ENCODE assay signal across 7 mouse cellular contexts in genomic region chr2:152696016-152696415, GRCm38 (mm10). TPM values are rescaled to one million over a fixed set of nuclear protein-coding genes. Genes with fewer than 3 reads are reported as not detected.
DNase-seq lines count a peak whose midpoint lies in the region; ATAC-seq and TF ChIP-seq lines count a peak whose summit lies in the region.

No protein-coding gene starts in this region.

- H3K27me3 ChIP-seq in embryonic facial prominence, embryonic 13.5 days = no peaks in the 10 kb centered on the region
- H3K27me3 ChIP-seq in hindbrain, embryonic 16.5 days (replicated peaks; ENCODE audit: control insufficient read depth, insufficient read depth, low read length) = no peaks in the 10 kb centered on the region
- H3K27me3 ChIP-seq in neural tube, embryonic 14.5 days (ENCODE audit: control insufficient read depth, insufficient read depth, low read length) = no peaks in the 10 kb centered on the region

- H3K9ac ChIP-seq in embryonic facial prominence, embryonic 13.5 days = peak overlapping the region; percentile 73
- H3K9ac ChIP-seq in hindbrain, embryonic 16.5 days (ENCODE audit: low read depth, low read length) = peak overlapping the region; percentile 64
- no peak overlapping the region for H3K9ac ChIP-seq in neural tube, embryonic 14.5 days (replicated peaks; ENCODE audit: low read depth, low read length)

- H3K36me3 ChIP-seq in embryonic facial prominence, embryonic 13.5 days = peaks cover 74% of the 10 kb centered on the region
- H3K36me3 ChIP-seq in hindbrain, embryonic 16.5 days (ENCODE audit: control insufficient read depth, insufficient read depth, low read length) = peaks cover 25% of the 10 kb centered on the region
- H3K36me3 ChIP-seq in neural tube, embryonic 14.5 days (ENCODE audit: control insufficient read depth, insufficient read depth, low read length) = peaks cover 25% of the 10 kb centered on the region

- intact Hi-C loops in left cerebral cortex, adult 2 months (cut with DNase I) = loop anchor here (1.0 to 2.0 kb wide), 2 partner anchors 39 to 135 kb away; partner anchors contain the start of gene Bcl2l1
- intact Hi-C loops in left cerebral cortex, postnatal 10 days (cut with DNase I) = loop anchor here (2.0 to 5.0 kb wide), 2 partner anchors 41 to 71 kb away; partner anchors contain the start of gene Id1

- WGBS in embryonic facial prominence, embryonic 13.5 days = 45% methylated on average over 10 of the region's 10 CpGs
- WGBS in hindbrain, embryonic 16.5 days = 75% methylated on average over 10 of the region's 10 CpGs
- 80% methylated on average over 10 of the region's 10 CpGs for WGBS in neural tube, embryonic 14.5 days

- no peak for DNase-seq in left cerebral cortex, adult 2 months (ENCODE audit: extremely low spot score in 1 of 2, low spot score in 2 of 2)
- no peak for DNase-seq in left cerebral cortex, postnatal 10 days (ENCODE audit: extremely low spot score in 1 of 2, low spot score in 2 of 2)
- no peak for DNase-seq in layer of hippocampus, postnatal 10 days (ENCODE audit: low spot score in 2 of 2)
- no peak for DNase-seq in embryo, embryonic 10.5 days (ENCODE audit: low spot score)

- H3K4me1 ChIP-seq in embryonic facial prominence, embryonic 13.5 days = peaks cover 16% of the 10 kb centered on the region
- H3K4me1 ChIP-seq in hindbrain, embryonic 16.5 days (ENCODE audit: control insufficient read depth, insufficient read depth, low read depth, low read length) = peaks cover 8% of the 10 kb centered on the region
- H3K4me1 ChIP-seq in neural tube, embryonic 14.5 days (ENCODE audit: control insufficient read depth, insufficient read depth, low read length) = peaks cover 3% of the 10 kb centered on the region; the same call in 1 of the 2 replicates

- no peaks in the 10 kb centered on the region for H3K9me3 ChIP-seq in embryonic facial prominence, embryonic 13.5 days
- no peaks in the 10 kb centered on the region for H3K9me3 ChIP-seq in hindbrain, embryonic 16.5 days (ENCODE audit: control insufficient read depth, low read length)
- no peaks in the 10 kb centered on the region for H3K9me3 ChIP-seq in neural tube, embryonic 14.5 days (ENCODE audit: control insufficient read depth, low read length)

- H3K27ac ChIP-seq in left cerebral cortex, adult 2 months = peak overlapping the region; percentile 70; the same call in 1 of the 2 replicates
- peak overlapping the region; percentile 82 for H3K27ac ChIP-seq in embryonic facial prominence, embryonic 13.5 days
- no peak overlapping the region; the same call in 1 of the 2 replicates for H3K27ac ChIP-seq in hindbrain, embryonic 16.5 days (ENCODE audit: low read depth, low read length)
- H3K27ac ChIP-seq in neural tube, embryonic 14.5 days (ENCODE audit: low read depth, low read length) = no peak overlapping the region

- TF ChIP-seq CTCF in left cerebral cortex, adult 2 months (IDR thresholded peaks at IDR 0.05) = no peak

- no peak overlapping the region for H3K4me3 ChIP-seq in left cerebral cortex, adult 2 months
- H3K4me3 ChIP-seq in embryonic facial prominence, embryonic 13.5 days = no peak overlapping the region
- H3K4me3 ChIP-seq in hindbrain, embryonic 16.5 days (ENCODE audit: low read length) = no peak overlapping the region
- no peak overlapping the region for H3K4me3 ChIP-seq in neural tube, embryonic 14.5 days (ENCODE audit: low read depth, low read length)

- H3K4me2 ChIP-seq in embryonic facial prominence, embryonic 13.5 days = no peak overlapping the region
- H3K4me2 ChIP-seq in hindbrain, embryonic 16.5 days (ENCODE audit: low read length) = no peak overlapping the region
- no peak overlapping the region for H3K4me2 ChIP-seq in neural tube, embryonic 14.5 days (ENCODE audit: low read depth, low read length)

- ATAC-seq in embryonic facial prominence, embryonic 13.5 days (ENCODE audit: insufficient number of reproducible peaks, insufficient read depth, low FRiP score, low TSS enrichment, low read depth) = no peak
- ATAC-seq in hindbrain, embryonic 16.5 days = no peak
- ATAC-seq in neural tube, embryonic 14.5 days (ENCODE audit: low read depth) = 0 out of 2 replicates have a peak, but pooled peaks have one; percentile 13

RNA-seq across cellular contexts. Expression of gene Mcts2, which starts 9.2 kb away (rescaled TPM):
- 10 to 100 TPM; 17.6 to 19.8 TPM for total RNA-seq in left cerebral cortex, adult 2 months (2021)
- total RNA-seq in left cerebral cortex, postnatal 10 days (2021) = 10 to 100 TPM; 22.9 to 28.1 TPM
- 37.3 and 40.7 TPM in 2 replicates for polyA plus RNA-seq in embryonic facial prominence, embryonic 13.5 days (2015; fragmentation: Nextera tagmentation; extraction: Ambion mirVana)
- polyA plus RNA-seq in hindbrain, embryonic 16.5 days (2015; fragmentation: Nextera tagmentation; extraction: Ambion mirVana) = 32.2 and 36.7 TPM in 2 replicates
- polyA plus RNA-seq in neural tube, embryonic 14.5 days (2014; fragmentation: Nextera tagmentation; extraction: Ambion mirVana) = 40.2 and 43.8 TPM in 2 replicates
- 10 to 100 TPM; 25.3 to 25.7 TPM for total RNA-seq in layer of hippocampus, postnatal 10 days (2021)

RNA-seq across cellular contexts. Expression of gene H13, which starts 26.8 kb away (rescaled TPM):
- 10 to 100 TPM; 77.2 to 82.2 TPM for total RNA-seq in left cerebral cortex, adult 2 months (2021)
- 100 to 1,000 TPM in 1 of 2 experiments, 10 to 100 TPM in 1; 99.7 to 115 TPM for total RNA-seq in left cerebral cortex, postnatal 10 days (2021)
- polyA plus RNA-seq in embryonic facial prominence, embryonic 13.5 days (2015; fragmentation: Nextera tagmentation; extraction: Ambion mirVana) = 123 and 125 TPM in 2 replicates
- 172 and 178 TPM in 2 replicates for polyA plus RNA-seq in hindbrain, embryonic 16.5 days (2015; fragmentation: Nextera tagmentation; extraction: Ambion mirVana)
- polyA plus RNA-seq in neural tube, embryonic 14.5 days (2014; fragmentation: Nextera tagmentation; extraction: Ambion mirVana) = 156 and 160 TPM in 2 replicates
- 100 to 1,000 TPM; 109 to 114 TPM for total RNA-seq in layer of hippocampus, postnatal 10 days (2021)

RNA-seq across cellular contexts. Expression of gene Id1, which starts 40.0 kb away (rescaled TPM):
- total RNA-seq in left cerebral cortex, adult 2 months (2021) = 10 to 100 TPM; 22.4 to 24.2 TPM
- total RNA-seq in left cerebral cortex, postnatal 10 days (2021) = 10 to 100 TPM; 20.6 to 24.5 TPM
- 179 and 189 TPM in 2 replicates for polyA plus RNA-seq in embryonic facial prominence, embryonic 13.5 days (2015; fragmentation: Nextera tagmentation; extraction: Ambion mirVana)
- 56.8 and 68.4 TPM in 2 replicates for polyA plus RNA-seq in hindbrain, embryonic 16.5 days (2015; fragmentation: Nextera tagmentation; extraction: Ambion mirVana)
- 49.9 and 50.4 TPM in 2 replicates for polyA plus RNA-seq in neural tube, embryonic 14.5 days (2014; fragmentation: Nextera tagmentation; extraction: Ambion mirVana)
- 10 to 100 TPM; 29.0 to 31.2 TPM for total RNA-seq in layer of hippocampus, postnatal 10 days (2021)

RNA-seq across cellular contexts. Expression of gene Cox4i2, which starts 58.0 kb away (rescaled TPM):
- total RNA-seq in left cerebral cortex, adult 2 months (2021) = 1 to 10 TPM; 1.7 to 1.9 TPM
- total RNA-seq in left cerebral cortex, postnatal 10 days (2021) = 1 to 10 TPM; 1.7 to 1.8 TPM
- 29.3 and 29.8 TPM in 2 replicates for polyA plus RNA-seq in embryonic facial prominence, embryonic 13.5 days (2015; fragmentation: Nextera tagmentation; extraction: Ambion mirVana)
- polyA plus RNA-seq in hindbrain, embryonic 16.5 days (2015; fragmentation: Nextera tagmentation; extraction: Ambion mirVana) = 6.7 and 7.0 TPM in 2 replicates
- 3.6 and 4.5 TPM in 2 replicates for polyA plus RNA-seq in neural tube, embryonic 14.5 days (2014; fragmentation: Nextera tagmentation; extraction: Ambion mirVana)
- total RNA-seq in layer of hippocampus, postnatal 10 days (2021) = 1 to 10 TPM; 2.1 to 2.5 TPM

Comparison
In these comparisons a context has a peak if more than half of its experiments do, and no peak if none do; other contexts are left out.
1. H3K27ac ChIP-seq: peak in left cerebral cortex, adult 2 months (single experiment) and embryonic facial prominence, embryonic 13.5 days (single experiment); none in hindbrain, embryonic 16.5 days (single experiment) and neural tube, embryonic 14.5 days (single experiment).